Mouse (Mus musculus) CD4-positive, CD25-positive, alpha-beta regulatory T cell, adult 4 months (primary cell): Measurements from ENCODE around the gene Omt2b. TPM values are rescaled to one million over a fixed set of nuclear protein-coding genes. Genes with fewer than 3 reads are reported as not detected.
"Not testable (repeated sequence)": the region's sequence is repeated elsewhere in the genome, so short reads cannot be mapped to it uniquely, and the experiment has no call there.

ENCODE experiments used
- ATAC-seq: one replicate; pipeline ENCODE4 v1.8.0; 2017
- polyA plus RNA-seq, 2 experiments: library from polyadenylated mRNA; unstranded; fragments of 100-300 nt; shearing (Covaris generic); gene quantifications; one replicate each; pipeline ENCODE4 v1.2.1; 2017

Gene Omt2b
- polyA plus RNA-seq, 2 experiments from 2014 or later: not detected

DNA sequence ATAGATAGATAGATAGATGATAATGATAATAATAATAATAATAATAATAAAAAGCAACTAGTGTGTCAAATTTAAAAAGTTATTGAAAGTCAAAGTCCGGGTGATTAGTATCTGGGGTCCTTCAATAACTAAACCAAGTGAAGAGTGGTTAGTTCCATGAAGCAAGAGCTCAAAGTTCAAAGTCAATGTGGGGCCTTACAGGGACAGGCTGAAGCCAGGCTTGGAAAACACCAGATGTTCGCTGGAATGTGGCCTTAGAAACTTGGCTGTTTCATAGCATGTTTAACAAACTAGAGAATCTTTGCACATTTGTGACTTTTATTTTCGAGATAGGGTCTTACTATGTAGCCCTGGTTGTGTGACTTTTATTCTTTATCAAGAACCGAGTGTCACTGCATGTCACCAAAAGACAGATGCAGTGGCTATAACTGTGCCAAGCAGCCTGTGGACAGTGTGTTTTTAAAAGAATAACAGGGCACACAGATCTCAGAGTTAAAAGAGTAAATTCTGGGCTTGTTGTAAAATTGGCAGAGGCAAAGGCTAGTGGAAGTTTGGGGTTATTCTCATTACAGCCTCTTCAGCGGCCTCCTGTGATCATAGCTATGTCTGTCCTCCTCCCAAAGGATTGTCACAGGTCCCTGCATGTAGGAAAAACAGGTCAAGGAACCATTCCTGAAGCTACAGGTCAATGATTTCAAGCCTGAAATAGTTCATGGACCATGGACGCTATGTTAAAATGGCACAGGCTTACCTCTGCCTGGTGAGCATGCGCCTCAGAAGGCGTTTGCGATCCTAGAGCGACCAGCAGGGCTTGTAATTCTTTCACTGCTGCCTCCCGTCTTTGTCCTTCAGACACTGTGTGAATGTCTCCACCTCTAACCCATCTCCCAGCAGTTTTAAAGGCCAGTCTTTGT lies 27.5 kb downstream of the Omt2b start:
- ATAC-seq: no peak

DNA sequence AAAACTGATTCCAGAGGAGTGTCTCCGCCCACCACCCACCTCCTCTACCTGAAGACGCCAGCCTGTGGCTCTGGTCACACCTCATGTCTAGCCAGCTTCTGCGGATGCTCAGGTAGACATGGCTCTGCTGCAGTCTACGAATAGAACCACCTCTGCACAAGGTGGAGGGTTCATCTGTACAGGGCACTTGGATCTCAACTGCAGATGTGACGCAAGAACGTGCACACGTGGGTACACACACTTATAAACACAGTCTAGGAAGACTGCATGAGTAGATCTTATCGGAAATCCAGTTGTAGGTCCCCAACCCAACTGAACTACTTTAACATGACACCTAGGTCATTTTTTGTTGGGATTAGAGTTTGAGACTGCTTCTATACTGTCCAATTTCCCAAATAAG lies 28.2 kb downstream of the Omt2b start, which contains the start of gene Gsta2:
TSS of gene Gsta2 (minus strand) at position 178 of the 400 bp plus-strand sequence.
- no peak for ATAC-seq

DNA sequence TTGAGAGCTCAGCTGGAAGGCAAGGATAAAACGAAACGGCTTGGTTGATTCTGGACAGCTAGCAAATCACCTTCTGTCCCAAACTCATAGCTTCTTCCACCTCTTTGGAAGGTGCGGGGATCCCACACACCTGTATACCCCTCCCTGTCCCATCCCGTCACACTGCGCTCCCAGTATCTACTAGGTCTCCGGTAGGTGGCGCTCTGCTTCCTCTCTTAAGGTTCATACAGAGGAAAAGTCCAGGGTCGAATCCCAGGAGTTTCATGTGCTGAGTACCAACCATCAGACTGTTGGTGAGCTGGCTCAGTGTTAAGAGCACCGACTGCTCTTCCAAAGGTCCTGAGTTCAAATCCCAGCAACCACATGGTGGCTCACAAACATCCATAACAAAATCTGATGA lies 30.7 kb downstream of the Omt2b start:
- ATAC-seq: no peak

GRCm38 (mm10) chr9:78359750-78360483 lies 32.5 kb downstream of the Omt2b start:
- no peak for ATAC-seq

- ATAC-seq: no peak
Observed at GRCm38 (mm10) chr9:78360484-78360872, 33.1 kb downstream of the Omt2b start.

DNA sequence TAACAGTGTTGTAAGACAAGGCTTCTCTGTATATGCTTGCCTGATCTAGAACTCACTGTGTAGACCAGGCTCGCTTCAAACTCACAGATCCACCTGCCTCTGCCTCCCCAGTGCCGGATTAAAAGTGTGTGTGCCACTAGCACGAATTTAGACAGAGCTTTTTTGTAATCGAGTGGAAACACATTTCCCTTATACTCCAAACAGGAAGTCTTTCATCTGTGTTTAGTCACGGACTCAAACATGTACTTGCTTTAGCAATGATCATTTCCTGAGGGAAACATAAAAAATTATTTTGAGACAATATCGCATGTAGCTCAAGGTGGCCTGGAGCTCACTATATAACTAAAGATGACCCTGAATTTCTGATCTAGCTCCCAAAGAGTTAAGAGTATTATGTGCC lies 36.0 kb downstream of the Omt2b start:
- ATAC-seq: no peak

DNA sequence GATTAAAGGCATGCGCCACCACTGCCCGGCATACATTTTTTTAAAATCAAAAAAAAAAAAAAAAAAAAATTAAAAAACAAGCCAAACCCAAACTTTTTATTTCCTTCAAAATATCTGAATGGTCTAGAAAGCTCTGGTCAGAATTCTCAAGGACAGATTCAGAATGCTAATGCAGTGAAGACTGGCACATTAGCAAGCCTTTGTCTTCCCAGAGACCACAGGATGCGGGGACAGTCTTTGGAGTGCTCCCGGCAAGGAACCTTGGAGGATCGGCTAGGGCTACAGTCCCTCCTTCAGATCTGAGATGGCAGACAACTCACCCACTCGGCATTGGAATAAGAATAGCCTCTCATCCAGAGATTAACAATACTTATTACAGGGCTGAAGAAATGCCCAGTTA lies 37.3 kb downstream of the Omt2b start:
- no peak for ATAC-seq

GRCm38 (mm10) chr9:78365850-78366544 lies 38.6 kb downstream of the Omt2b start:
- ATAC-seq: no peak

DNA sequence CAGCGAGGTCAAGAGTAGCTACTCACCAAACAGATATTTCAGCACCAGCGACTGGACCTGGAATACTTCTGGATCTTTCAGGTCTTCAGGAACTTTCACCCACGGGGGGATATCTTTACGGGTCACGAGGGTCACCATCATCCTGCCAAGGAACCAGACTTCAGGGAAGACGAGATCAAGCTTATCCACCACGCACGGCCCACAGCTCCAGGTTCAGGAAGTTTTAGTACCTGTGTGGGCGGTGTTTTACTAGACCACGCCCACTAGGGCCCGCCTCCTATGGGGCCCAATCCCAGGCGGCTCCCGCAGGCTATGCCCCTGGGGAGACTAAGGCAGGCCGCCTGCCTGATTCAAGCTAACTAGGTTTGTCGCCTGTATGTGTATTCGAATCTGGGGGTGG lies 40.6 kb downstream of the Omt2b start, which contains the start of gene Dppa5a:
TSS of gene Dppa5a (minus strand) at position 219 of the 400 bp plus-strand sequence.
- ATAC-seq: not testable (repeated sequence)

DNA sequence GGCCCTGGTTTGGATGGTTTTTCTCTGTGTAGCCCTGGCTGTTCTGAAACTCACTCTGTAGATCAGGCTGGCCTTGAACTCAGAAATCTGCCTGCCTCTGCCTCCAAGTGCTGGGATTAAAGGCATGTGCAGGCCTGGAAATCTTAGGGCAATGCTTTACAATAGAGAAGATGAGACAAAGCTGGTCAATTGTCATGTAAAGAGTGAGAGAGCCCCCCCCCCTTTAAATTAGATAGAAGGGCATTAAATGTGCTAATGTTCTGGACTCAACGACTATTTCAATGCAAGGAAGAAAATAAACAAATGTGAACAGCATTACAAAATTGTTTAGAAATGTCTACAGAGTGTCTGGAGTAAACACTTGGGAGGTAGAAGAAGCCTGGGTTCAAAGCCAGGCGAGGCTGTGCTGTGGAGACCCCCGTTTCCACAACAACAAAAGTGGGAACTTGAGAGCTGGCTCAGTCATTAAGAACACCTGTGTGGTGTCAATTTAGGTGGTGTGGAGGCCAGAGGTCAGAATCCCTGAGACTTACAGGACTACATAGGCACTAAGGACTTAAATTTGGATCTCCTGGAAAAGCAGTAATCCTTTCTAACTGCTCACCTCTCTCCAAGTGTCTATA lies 41.4 kb downstream of the Omt2b start:
- ATAC-seq: no peak

GRCm38 (mm10) chr9:78369349-78369748 lies 42.0 kb downstream of the Omt2b start:
- no peak for ATAC-seq

DNA sequence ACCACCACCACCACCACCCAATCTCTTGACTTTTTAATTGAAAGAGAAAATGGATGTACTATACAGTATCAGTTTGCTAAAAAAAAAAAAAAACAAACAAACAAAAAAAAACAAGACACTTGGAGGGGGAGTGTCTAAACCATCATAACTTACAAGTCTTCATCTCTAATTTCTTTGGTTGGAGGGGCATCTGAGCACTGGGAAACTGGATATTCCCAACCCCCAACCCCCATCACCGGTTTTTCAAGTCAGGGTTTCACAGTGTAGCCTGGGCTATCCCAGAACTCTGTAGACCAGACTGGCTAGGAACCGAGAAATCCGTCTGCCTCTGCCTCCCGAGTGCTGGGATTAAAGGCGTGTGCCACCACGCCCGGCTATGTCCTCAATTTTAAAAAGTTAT lies 42.4 kb downstream of the Omt2b start:
- ATAC-seq: no peak

- no peak for ATAC-seq
Observed at GRCm38 (mm10) chr9:78371441-78371840, 44.1 kb downstream of the Omt2b start.

GRCm38 (mm10) chr9:78372827-78373504 lies 45.6 kb downstream of the Omt2b start:
- no peak for ATAC-seq

- no peak for ATAC-seq
Observed at GRCm38 (mm10) chr9:78374397-78374796, 47.0 kb downstream of the Omt2b start.

DNA sequence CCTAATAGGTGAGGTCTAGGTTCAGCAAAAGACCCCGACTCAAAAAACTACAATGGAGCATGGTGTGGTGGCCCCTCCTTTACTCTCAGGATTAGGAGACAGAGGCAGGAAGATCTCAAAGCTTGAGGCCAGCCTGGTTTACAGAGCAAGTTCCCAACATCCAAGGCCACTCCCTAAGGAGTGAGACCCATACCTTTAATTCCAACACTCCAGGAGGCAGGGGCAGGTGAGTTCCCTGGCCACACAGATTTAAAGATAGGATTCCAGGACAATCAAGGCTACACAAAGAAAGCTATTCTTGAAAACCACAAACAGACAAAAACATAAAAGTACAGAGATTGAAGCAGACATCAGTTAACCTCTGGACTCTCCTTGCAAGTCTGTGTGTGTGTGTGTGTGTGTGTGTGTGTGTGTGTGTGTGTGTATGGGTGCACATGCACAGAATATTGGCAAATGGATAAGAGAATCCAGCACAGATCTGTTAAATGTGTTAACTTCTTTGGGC lies 47.5 kb downstream of the Omt2b start:
- no peak for ATAC-seq

DNA sequence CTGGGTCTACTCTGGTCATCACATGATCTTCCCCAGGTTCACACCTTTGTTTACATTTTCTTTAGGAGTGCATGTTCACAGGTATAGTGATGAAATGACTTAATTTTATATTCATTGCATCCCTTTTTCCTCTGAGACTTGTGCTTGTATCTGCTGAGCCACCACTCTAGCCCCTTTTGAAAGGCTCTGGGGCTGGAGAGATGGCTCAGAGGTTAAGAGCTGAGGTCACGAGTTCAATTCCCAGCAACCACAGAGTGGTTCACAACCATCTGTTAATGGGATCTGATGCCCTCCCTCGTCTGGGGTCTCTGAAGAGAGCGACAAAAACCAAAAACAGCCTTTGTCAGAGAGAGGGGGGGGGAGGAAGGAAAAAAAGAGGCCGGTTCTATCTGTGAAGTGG lies 48.1 kb downstream of the Omt2b start:
- no peak for ATAC-seq

GRCm38 (mm10) chr9:78377546-78377945 lies 50.2 kb downstream of the Omt2b start:
- no peak for ATAC-seq

DNA sequence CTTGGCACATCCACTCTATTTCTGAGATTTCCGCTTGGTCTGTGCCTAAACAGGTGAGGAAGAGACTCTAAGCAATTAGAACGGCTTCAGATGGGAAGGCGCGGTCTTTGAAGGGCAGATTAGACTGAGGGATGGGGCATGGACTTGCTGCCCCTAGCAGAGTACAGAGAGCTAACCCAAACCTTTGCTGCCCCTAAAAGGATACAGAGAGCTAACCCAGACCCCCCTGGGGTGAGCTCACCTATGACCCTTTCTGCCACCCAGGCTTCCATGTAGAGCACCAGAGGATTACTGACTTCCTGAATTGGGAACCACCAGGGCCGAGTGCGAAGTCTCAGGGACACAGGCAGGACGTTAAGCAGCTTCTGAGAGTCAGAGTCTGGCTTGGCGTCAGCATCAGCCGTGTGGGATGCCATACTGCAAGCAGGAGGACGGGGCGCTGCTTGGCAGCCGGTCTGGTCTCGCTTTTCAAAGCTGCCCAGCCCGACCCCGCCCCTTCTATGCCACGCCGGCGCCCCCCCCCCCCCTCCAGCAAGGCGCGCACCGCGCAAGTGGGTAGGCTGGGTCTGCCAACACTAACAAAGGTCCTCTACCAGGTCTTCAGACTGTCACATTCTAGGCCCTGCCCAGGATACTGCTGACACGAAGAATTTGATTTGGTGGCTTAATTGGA lies 50.9 kb downstream of the Omt2b start, which contains the start of gene Ooep:
TSS of gene Ooep (minus strand) at position 613 of the 673 bp plus-strand sequence.
- ATAC-seq: no peak
